Comparison of ENCODE assay signal across 10 mouse cellular contexts in genomic region chr14:60741033-60741432, GRCm38 (mm10). TPM values are rescaled to one million over a fixed set of nuclear protein-coding genes. Genes with fewer than 3 reads are reported as not detected.
DNase-seq lines count a peak whose midpoint lies in the region; ATAC-seq and TF ChIP-seq lines count a peak whose summit lies in the region.
"Had no signal": no experiment of that assay in that cellular context is flagged by ENCODE, and none has a peak within 500 bp of the region (broad histone marks: within the 10 kb centered on the region; RNA-seq: fewer than 3 reads in every experiment).

No protein-coding gene starts in this region.

- DNase-seq in gastrocnemius, adult 2 months: no peak
- no peak for DNase-seq in gastrocnemius, postnatal 25 days
- no peak for DNase-seq in lung, postnatal 14 days
- DNase-seq in forebrain, embryonic 14.5 days (ENCODE audit: low spot score): no peak
- DNase-seq in frontal cortex, postnatal 25 days (ENCODE audit: low spot score in 2 of 2): no peak
- no peak for DNase-seq in urinary bladder, adult 18-20 months (ENCODE audit: low spot score in 2 of 2)
- DNase-seq: embryo, embryonic 11 days had no signal

- no peak overlapping the region for H3K9ac ChIP-seq in lung, embryonic 15.5 days
- H3K9ac ChIP-seq in forebrain, embryonic 14.5 days (ENCODE audit: low read length): no peak overlapping the region
- H3K9ac ChIP-seq in limb, embryonic 15.5 days: no peak overlapping the region

- ATAC-seq in lung, embryonic 15.5 days (ENCODE audit: borderline replicate concordance, extremely low read depth, low FRiP score, low TSS enrichment): no peak
- no peak for ATAC-seq in forebrain, embryonic 14.5 days
- ATAC-seq in limb, embryonic 15.5 days (ENCODE audit: insufficient number of reproducible peaks, low FRiP score, low TSS enrichment, low read depth): no peak

- H3K9me3 ChIP-seq in lung, embryonic 15.5 days: no peaks in the 10 kb centered on the region
- H3K9me3 ChIP-seq in forebrain, embryonic 14.5 days (replicated peaks; ENCODE audit: control insufficient read depth, low read length): no peaks in the 10 kb centered on the region
- H3K9me3 ChIP-seq in limb, embryonic 15.5 days: no peaks in the 10 kb centered on the region

- peak overlapping the region; percentile 46 for H3K27ac ChIP-seq in gastrocnemius, adult 2 months
- H3K27ac ChIP-seq in lung, embryonic 15.5 days: peak overlapping the region; percentile 76
- peak overlapping the region; percentile 79 for H3K27ac ChIP-seq in forebrain, embryonic 14.5 days (ENCODE audit: low read depth, low read length)
- H3K27ac ChIP-seq in limb, embryonic 15.5 days: peak overlapping the region; percentile 62; the same call in 1 of the 2 replicates

- no peaks in the 10 kb centered on the region for H3K36me3 ChIP-seq in lung, embryonic 15.5 days
- H3K36me3 ChIP-seq in forebrain, embryonic 14.5 days (ENCODE audit: control insufficient read depth, insufficient read depth, low read length): peaks cover 18% of the 10 kb centered on the region
- H3K36me3 ChIP-seq in limb, embryonic 15.5 days: peaks cover 3% of the 10 kb centered on the region; the same call in 1 of the 2 replicates

- no peak overlapping the region for H3K4me2 ChIP-seq in lung, embryonic 15.5 days
- H3K4me2 ChIP-seq in forebrain, embryonic 14.5 days (ENCODE audit: low read length): no peak overlapping the region
- no peak overlapping the region for H3K4me2 ChIP-seq in limb, embryonic 15.5 days

- WGBS in lung, embryonic 15.5 days: 51% methylated on average over 8 of the region's 8 CpGs
- 57% methylated on average over 8 of the region's 8 CpGs for WGBS in forebrain, embryonic 14.5 days
- 64% methylated on average over 8 of the region's 8 CpGs for WGBS in limb, embryonic 15.5 days

- no peak overlapping the region for H3K4me3 ChIP-seq in gastrocnemius, adult 2 months
- no peak overlapping the region for H3K4me3 ChIP-seq in lung, embryonic 15.5 days
- no peak overlapping the region for H3K4me3 ChIP-seq in forebrain, embryonic 14.5 days (ENCODE audit: low read depth, low read length)
- H3K4me3 ChIP-seq in limb, embryonic 15.5 days: no peak overlapping the region

- no peaks in the 10 kb centered on the region for H3K27me3 ChIP-seq in lung, embryonic 15.5 days
- H3K27me3 ChIP-seq in forebrain, embryonic 14.5 days (replicated peaks; ENCODE audit: control insufficient read depth, insufficient read depth, low read length): no peaks in the 10 kb centered on the region
- no peaks in the 10 kb centered on the region for H3K27me3 ChIP-seq in limb, embryonic 15.5 days

- peaks cover 65% of the 10 kb centered on the region for H3K4me1 ChIP-seq in lung, embryonic 15.5 days
- peaks cover 39% of the 10 kb centered on the region for H3K4me1 ChIP-seq in forebrain, embryonic 14.5 days (ENCODE audit: control insufficient read depth, insufficient read depth, low read length)
- peaks cover 54% of the 10 kb centered on the region for H3K4me1 ChIP-seq in limb, embryonic 15.5 days

- intact Hi-C loops in gastrocnemius, adult 2 months (cut with DNase I): loop anchor here (5.0 kb wide), 1 partner anchor 34 kb away; no protein-coding TSS in a partner anchor

- no peak for TF ChIP-seq CTCF in gastrocnemius, adult 2 months (IDR thresholded peaks at IDR 0.05)

RNA-seq across cellular contexts. Expression of gene C1qtnf9, which starts 26.9 kb away (rescaled TPM):
- total RNA-seq in gastrocnemius, adult 2 months (2021): 10 to 100 TPM; 18.0 to 20.4 TPM
- 10 to 100 TPM; 19.2 to 23.5 TPM for total RNA-seq in gastrocnemius, postnatal 25 days (2021)
- polyA plus RNA-seq in lung, embryonic 15.5 days (2015; fragmentation: Nextera tagmentation; extraction: Ambion mirVana): 0.52 and 1.1 TPM in 2 replicates
- polyA plus RNA-seq in forebrain, embryonic 14.5 days (2014; fragmentation: Nextera tagmentation; extraction: Ambion mirVana): not detected in 2 replicates
- 6.3 and 7.6 TPM in 2 replicates for polyA plus RNA-seq in limb, embryonic 15.5 days (2015; fragmentation: Nextera tagmentation; extraction: Ambion mirVana)
- polyA plus RNA-seq: neural tube, embryonic 11.5 days had no signal

RNA-seq across cellular contexts. Expression of gene Mipep, which starts 43.3 kb away (rescaled TPM):
- 10 to 100 TPM; 32.7 to 38.3 TPM for total RNA-seq in gastrocnemius, adult 2 months (2021)
- 10 to 100 TPM; 30.4 to 31.2 TPM for total RNA-seq in gastrocnemius, postnatal 25 days (2021)
- 23.6 and 25.4 TPM in 2 replicates for polyA plus RNA-seq in lung, embryonic 15.5 days (2015; fragmentation: Nextera tagmentation; extraction: Ambion mirVana)
- polyA plus RNA-seq in forebrain, embryonic 14.5 days (2014; fragmentation: Nextera tagmentation; extraction: Ambion mirVana): 22.9 and 24.4 TPM in 2 replicates
- 16.4 and 18.4 TPM in 2 replicates for polyA plus RNA-seq in limb, embryonic 15.5 days (2015; fragmentation: Nextera tagmentation; extraction: Ambion mirVana)
